Mouse (Mus musculus): ENCODE measurements around the gene Tenm2.

GRCm38 (mm10) chr11:36436251-36436650, 799.5 kb downstream of the Tenm2 start:
- TF ChIP-seq CTCF (IDR thresholded peaks at IDR 0.05; ENCODE audit: low read depth) (no peak), EP300 (IDR thresholded peaks at IDR 0.05; ENCODE audit: low read depth) (no peak)
